Mouse (Mus musculus) kidney, embryonic 16.5 days (tissue): ENCODE data around the gene Nup205. TPM values are rescaled to one million over a fixed set of nuclear protein-coding genes. Genes with fewer than 3 reads are reported as not detected.

ENCODE experiments used
- ATAC-seq: fragments of 200-750 bp; cut with Nextera tagmentation; 2 replicates; pipeline ENCODE4 v1.8.0; 2017; ENCODE audit warnings: moderate TSS enrichment; ENCODE audit not compliant: low FRiP score, low TSS enrichment
- H3K27ac ChIP-seq: fragments of 300-500 bp; sonication (generic); 2 replicates; pipeline ENCODE4 v1.5.1; 2014; ENCODE audit warnings: low read length
- H3K27me3 ChIP-seq: fragments of 300-500 bp; sonication (generic); 2 replicates; pipeline ENCODE4 v1.6.1; 2014; ENCODE audit warnings: low read length, control low read depth, mixed read lengths; ENCODE audit not compliant: insufficient read depth
- H3K36me3 ChIP-seq: fragments of 300-500 bp; sonication (generic); 2 replicates; pipeline ENCODE4 v1.6.1; 2014; ENCODE audit warnings: low read length, control low read depth, mixed read lengths; ENCODE audit not compliant: insufficient read depth
- H3K4me1 ChIP-seq: fragments of 300-500 bp; sonication (generic); 2 replicates; pipeline ENCODE4 v1.6.1; 2014; ENCODE audit warnings: low read length, control low read depth, mixed read lengths; ENCODE audit not compliant: insufficient read depth
- H3K4me2 ChIP-seq: fragments of 300-500 bp; sonication (generic); replicated peaks from 2 replicates; pipeline ENCODE4 v1.6.1; 2014; ENCODE audit warnings: low read depth, low read length
- H3K4me3 ChIP-seq: fragments of 300-500 bp; sonication (generic); 2 replicates; pipeline ENCODE4 v1.5.1; 2014; ENCODE audit warnings: mild to moderate bottlenecking, low read length
- H3K9ac ChIP-seq: fragments of 300-500 bp; sonication (generic); replicated peaks from 2 replicates; pipeline ENCODE4 v1.6.1; 2014; ENCODE audit warnings: low read length
- H3K9me3 ChIP-seq: fragments of 300-500 bp; sonication (generic); 2 replicates; pipeline ENCODE4 v1.6.1; 2016; ENCODE audit warnings: low read length, control low read depth
- WGBS: fragments of 180-500 bp; shearing (Covaris S2); extraction: QIAGEN DNeasy Blood & Tissue Kit; methylation state at CpG from one replicate; pipeline ENCODE4 v1.1.7; 2014; 5-methylcytosine and 5-hydroxymethylcytosine counted together
- polyA plus RNA-seq: library from polyadenylated mRNA; unstranded; fragments of >200 nt; fragmentation: Nextera tagmentation; extraction: Ambion mirVana; gene quantifications from 2 replicates; pipeline ENCODE4 v1.2.1, GENCODE M21; 2015

Nup205 gene
- polyA plus RNA-seq, 1 experiment from 2014 or later, result 36.6 TPM

GRCm38 (mm10) chr6:35273391-35274082 is 96.3 kb downstream of the Nup205 start:
- Histone ChIP-seq H3K27me3 (no peaks in the 10 kb centered on the region), H3K27ac (no peak overlapping the region; the same call in 1 of the 2 replicates), H3K9ac (no peak overlapping the region), H3K4me3 (no peak overlapping the region), H3K9me3 (peaks cover 3% of the 10 kb centered on the region; the same call in 1 of the 2 replicates), H3K4me1 (no peaks in the 10 kb centered on the region; the same call in 1 of the 2 replicates), H3K4me2 (no peak overlapping the region), H3K36me3 (no peaks in the 10 kb centered on the region)
- WGBS, result 32% methylated on average over 11 of the region's 11 CpGs
- ATAC-seq, result peak; percentile 83

- ATAC-seq, result no peak
- Histone ChIP-seq H3K36me3 (no peaks in the 10 kb centered on the region), H3K27me3 (no peaks in the 10 kb centered on the region), H3K9ac (no peak overlapping the region), H3K27ac (no peak overlapping the region), H3K4me2 (no peak overlapping the region), H3K4me1 (no peaks in the 10 kb centered on the region; the same call in 1 of the 2 replicates), H3K4me3 (no peak overlapping the region), H3K9me3 (no peaks in the 10 kb centered on the region)
- WGBS, result 48% methylated on average over 10 of the region's 10 CpGs
Measured at GRCm38 (mm10) chr6:35277903-35278587, 100.8 kb downstream of the Nup205 start.

GRCm38 (mm10) chr6:35279306-35279705 is 102.1 kb downstream of the Nup205 start:
- WGBS, result 75% methylated on average over 10 of the region's 10 CpGs

GRCm38 (mm10) chr6:35288114-35288761 is 111.0 kb downstream of the Nup205 start:
- Histone ChIP-seq H3K9ac (no peak overlapping the region), H3K36me3 (no peaks in the 10 kb centered on the region), H3K27me3 (no peaks in the 10 kb centered on the region), H3K27ac (peak overlapping the region; percentile 67), H3K4me2 (no peak overlapping the region), H3K4me3 (no peak overlapping the region), H3K9me3 (no peaks in the 10 kb centered on the region), H3K4me1 (peaks cover 9% of the 10 kb centered on the region)
- peak; percentile 77 for ATAC-seq
- WGBS, result 51% methylated on average over 11 of the region's 11 CpGs

More at GRCm38 (mm10) chr6:35279306-35279705, 102.1 kb downstream of the Nup205 start:
- Histone ChIP-seq H3K4me2 (no peak overlapping the region), H3K9me3 (no peaks in the 10 kb centered on the region), H3K4me3 (no peak overlapping the region), H3K27ac (no peak overlapping the region), H3K36me3 (no peaks in the 10 kb centered on the region), H3K9ac (no peak overlapping the region), H3K4me1 (no peaks in the 10 kb centered on the region), H3K27me3 (no peaks in the 10 kb centered on the region)
- no peak for ATAC-seq

GRCm38 (mm10) chr6:35288920-35289319 is 111.7 kb downstream of the Nup205 start:
- no peak overlapping the region for H3K4me3 ChIP-seq
- WGBS, result 56% methylated on average over 7 of the region's 7 CpGs
- peak overlapping the region; percentile 67 for H3K27ac ChIP-seq
- peaks cover 9% of the 10 kb centered on the region for H3K4me1 ChIP-seq
- no peaks in the 10 kb centered on the region for H3K36me3 ChIP-seq
- no peaks in the 10 kb centered on the region for H3K9me3 ChIP-seq
- H3K9ac ChIP-seq, result no peak overlapping the region
- H3K4me2 ChIP-seq, result no peak overlapping the region
- H3K27me3 ChIP-seq, result no peaks in the 10 kb centered on the region
- 0 out of 2 replicates have a peak, but pooled peaks have one; percentile 9 for ATAC-seq

- no peak overlapping the region for H3K27ac ChIP-seq
- H3K9me3 ChIP-seq, result no peaks in the 10 kb centered on the region
- H3K4me2 ChIP-seq, result no peak overlapping the region
- H3K4me3 ChIP-seq, result no peak overlapping the region
- H3K27me3 ChIP-seq, result no peaks in the 10 kb centered on the region
- H3K4me1 ChIP-seq, result peaks cover 9% of the 10 kb centered on the region
- H3K36me3 ChIP-seq, result no peaks in the 10 kb centered on the region
- ATAC-seq, result no peak
- no peak overlapping the region for H3K9ac ChIP-seq
- 96% methylated on average over 8 of the region's 8 CpGs for WGBS
Measured at GRCm38 (mm10) chr6:35289676-35290075, 112.5 kb downstream of the Nup205 start.

GRCm38 (mm10) chr6:35294964-35295363 is 117.7 kb downstream of the Nup205 start:
- Histone ChIP-seq H3K36me3 (no peaks in the 10 kb centered on the region), H3K4me3 (no peak overlapping the region), H3K4me2 (no peak overlapping the region), H3K27ac (no peak overlapping the region), H3K9ac (no peak overlapping the region), H3K27me3 (no peaks in the 10 kb centered on the region), H3K9me3 (no peaks in the 10 kb centered on the region), H3K4me1 (peaks cover 4% of the 10 kb centered on the region; the same call in 1 of the 2 replicates)
- no peak for ATAC-seq
- WGBS, result 76% methylated on average over 2 of the region's 2 CpGs

GRCm38 (mm10) chr6:35297001-35297400 is 119.8 kb downstream of the Nup205 start:
- no peaks in the 10 kb centered on the region for H3K27me3 ChIP-seq
- no peak overlapping the region for H3K4me3 ChIP-seq
- H3K36me3 ChIP-seq, result no peaks in the 10 kb centered on the region
- ATAC-seq, result no peak
- peaks cover 4% of the 10 kb centered on the region; the same call in 1 of the 2 replicates for H3K4me1 ChIP-seq
- 44% methylated on average over 2 of the region's 2 CpGs for WGBS
- H3K9me3 ChIP-seq, result no peaks in the 10 kb centered on the region
- H3K4me2 ChIP-seq, result no peak overlapping the region
- no peak overlapping the region for H3K27ac ChIP-seq
- H3K9ac ChIP-seq, result no peak overlapping the region
